25 mouse cellular contexts compared by ENCODE assay signal in the genomic region with DNA sequence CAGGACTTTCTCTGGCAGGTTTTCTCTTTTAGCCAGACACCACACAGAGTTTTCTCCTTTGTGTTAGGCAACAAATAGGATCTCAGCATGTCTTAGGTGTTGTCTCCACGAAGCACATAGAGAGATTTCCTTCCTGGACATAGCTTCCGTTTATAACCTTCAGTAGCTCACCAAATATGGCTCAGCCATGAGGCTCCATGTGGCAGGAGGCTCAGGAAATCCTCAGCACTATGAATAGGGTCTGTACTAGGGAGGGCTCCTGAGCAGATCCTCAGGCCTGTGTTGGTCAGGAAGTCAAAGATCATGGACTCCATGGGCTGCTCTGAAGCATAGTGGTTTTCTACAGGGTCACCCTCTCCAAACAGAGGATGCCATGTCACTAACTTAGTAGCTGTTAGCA.
"Had no signal": no experiment of that assay in that cellular context is flagged by ENCODE, and none has a peak within 500 bp of the region (broad histone marks: within the 10 kb centered on the region; RNA-seq: fewer than 3 reads in every experiment).

No protein-coding gene starts in this region.

- DNase-seq: gastrocnemius, adult 2 months; gastrocnemius, postnatal 10 days; gastrocnemius, postnatal 25 days; kidney, adult 2 months; kidney, adult 9 months; kidney, postnatal 14 days; kidney, postnatal 36 days; layer of hippocampus, adult 9-11 months; layer of hippocampus, postnatal 36 days; left cerebral cortex, postnatal 4 days; lung, adult 18-20 months had no signal

- ATAC-seq: forebrain, embryonic 16.5 days; hindbrain, embryonic 16.5 days; inflammation-experienced regulatory T-cells, adult 6 months; intestine, embryonic 15.5 days; intestine, postnatal 0 days; liver, embryonic 12.5 days had no signal

- H3K9me3 ChIP-seq: hindbrain, embryonic 10.5 days; hindbrain, embryonic 12.5 days; intestine, embryonic 15.5 days; kidney, embryonic 15.5 days; limb, embryonic 13.5 days; limb, embryonic 15.5 days; liver, embryonic 12.5 days had no signal

- H3K36me3 ChIP-seq: hindbrain, embryonic 12.5 days had no signal

- H3K27me3 ChIP-seq: hindbrain, embryonic 12.5 days; intestine, embryonic 15.5 days; kidney, embryonic 15.5 days; limb, embryonic 13.5 days; limb, embryonic 15.5 days; liver, embryonic 12.5 days had no signal

- H3K4me2 ChIP-seq: hindbrain, embryonic 12.5 days; hindbrain, embryonic 14.5 days; intestine, embryonic 15.5 days; kidney, embryonic 15.5 days; limb, embryonic 13.5 days; limb, embryonic 15.5 days; liver, embryonic 12.5 days had no signal

- H3K4me1 ChIP-seq: hindbrain, embryonic 10.5 days; hindbrain, embryonic 12.5 days; intestine, embryonic 15.5 days; kidney, embryonic 15.5 days; limb, embryonic 13.5 days; limb, embryonic 15.5 days; liver, embryonic 12.5 days had no signal

- H3K4me3 ChIP-seq: gastrocnemius, adult 2 months; hindbrain, embryonic 10.5 days; hindbrain, embryonic 12.5 days; intestine, embryonic 15.5 days; kidney, embryonic 15.5 days; limb, embryonic 13.5 days; limb, embryonic 15.5 days; liver, embryonic 12.5 days had no signal

- H3K27ac ChIP-seq: hindbrain, embryonic 10.5 days; hindbrain, embryonic 12.5 days; hindbrain, embryonic 14.5 days; intestine, embryonic 15.5 days; kidney, embryonic 15.5 days; kidney, postnatal 0 days; limb, embryonic 13.5 days; limb, embryonic 15.5 days; liver, embryonic 12.5 days; liver, embryonic 14.5 days had no signal

- H3K9ac ChIP-seq: hindbrain, embryonic 12.5 days; hindbrain, embryonic 14.5 days; intestine, embryonic 15.5 days; kidney, embryonic 15.5 days; limb, embryonic 13.5 days; limb, embryonic 15.5 days; liver, embryonic 12.5 days; liver, embryonic 14.5 days had no signal
